Mouse (Mus musculus) liver, adult (tissue): Measurements from ENCODE around the gene Pdhx.

ENCODE experiments used
- GATA4 ChIP-seq: IDR thresholded peaks from 2 replicates; pipeline ENCODE4 v1.6.1; 2014; ENCODE audit warnings: mild to moderate bottlenecking, low read length; ENCODE audit not compliant: insufficient replicate concordance

The Pdhx gene

DNA sequence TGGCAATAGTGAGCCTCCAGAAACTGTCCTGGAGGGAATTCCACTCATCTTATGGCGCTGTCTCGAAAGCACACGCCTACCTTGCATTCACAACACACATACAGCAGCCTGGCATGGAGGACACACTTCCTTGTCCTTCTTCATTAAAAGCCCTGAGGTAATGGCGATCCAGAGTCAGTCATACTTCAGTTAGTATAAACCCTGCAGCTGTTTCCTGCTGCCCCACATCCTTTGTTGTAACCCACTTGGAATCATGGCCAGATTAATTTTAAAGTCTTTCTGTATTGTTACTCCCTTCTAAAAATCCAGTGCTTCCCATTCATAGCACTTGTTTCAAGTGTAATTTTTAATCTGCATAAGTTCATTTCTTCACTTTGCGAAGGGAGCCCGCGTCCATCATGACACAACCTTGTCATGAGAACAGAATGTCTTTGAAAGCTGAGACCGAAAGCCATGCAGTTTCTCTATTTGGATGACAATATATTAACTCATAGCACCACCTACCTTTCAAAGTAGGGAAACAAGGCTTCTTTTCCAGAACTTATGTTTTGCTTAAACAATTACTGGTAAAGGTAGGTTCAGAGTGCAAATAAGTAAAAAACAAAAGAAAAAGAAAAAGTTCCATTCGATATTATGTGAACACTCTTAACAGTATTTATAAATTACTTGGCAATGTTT, 54.4 kb downstream of the Pdhx start:
- TF ChIP-seq GATA4, result no peak

DNA sequence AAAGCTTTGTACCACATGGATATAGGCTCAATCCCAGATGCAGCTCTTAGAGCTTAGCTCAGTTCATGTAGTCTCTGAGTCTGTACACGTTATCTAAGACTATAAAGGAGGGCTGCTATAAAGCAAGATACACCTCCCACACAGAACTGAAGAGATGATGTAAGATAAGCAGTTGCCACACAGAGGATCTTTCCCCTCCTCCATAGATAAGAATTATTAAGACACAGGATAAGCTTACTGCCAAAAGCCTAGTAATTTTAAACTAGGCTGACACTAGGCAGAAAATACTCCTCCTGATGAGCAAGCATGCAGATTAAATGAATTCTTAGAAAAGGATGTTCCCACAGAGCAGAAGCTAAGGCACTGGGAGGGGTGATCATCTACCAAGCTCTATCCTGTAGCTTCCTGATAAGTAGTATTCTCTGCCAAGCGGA, 55.9 kb downstream of the Pdhx start:
- TF ChIP-seq GATA4, result no peak

DNA sequence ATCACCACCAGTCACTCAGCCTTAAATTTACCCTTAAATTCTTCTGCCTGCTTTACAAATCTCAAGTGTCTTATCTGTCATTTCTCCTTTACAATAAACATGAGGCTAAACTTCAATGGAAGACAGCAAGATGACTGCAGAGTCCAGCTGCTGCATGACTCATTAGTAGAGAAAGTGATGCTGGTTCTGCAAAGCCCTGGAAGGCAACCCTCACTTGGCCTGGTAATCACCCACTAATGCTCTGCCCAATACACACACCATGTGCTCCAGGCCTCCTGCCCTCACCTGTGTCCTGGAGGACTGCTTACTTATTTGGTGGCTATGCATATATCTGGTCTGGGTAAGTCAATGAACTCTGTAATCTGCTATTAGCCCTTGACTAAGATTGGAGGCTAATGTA, 57.2 kb downstream of the Pdhx start:
- no peak for TF ChIP-seq GATA4

DNA sequence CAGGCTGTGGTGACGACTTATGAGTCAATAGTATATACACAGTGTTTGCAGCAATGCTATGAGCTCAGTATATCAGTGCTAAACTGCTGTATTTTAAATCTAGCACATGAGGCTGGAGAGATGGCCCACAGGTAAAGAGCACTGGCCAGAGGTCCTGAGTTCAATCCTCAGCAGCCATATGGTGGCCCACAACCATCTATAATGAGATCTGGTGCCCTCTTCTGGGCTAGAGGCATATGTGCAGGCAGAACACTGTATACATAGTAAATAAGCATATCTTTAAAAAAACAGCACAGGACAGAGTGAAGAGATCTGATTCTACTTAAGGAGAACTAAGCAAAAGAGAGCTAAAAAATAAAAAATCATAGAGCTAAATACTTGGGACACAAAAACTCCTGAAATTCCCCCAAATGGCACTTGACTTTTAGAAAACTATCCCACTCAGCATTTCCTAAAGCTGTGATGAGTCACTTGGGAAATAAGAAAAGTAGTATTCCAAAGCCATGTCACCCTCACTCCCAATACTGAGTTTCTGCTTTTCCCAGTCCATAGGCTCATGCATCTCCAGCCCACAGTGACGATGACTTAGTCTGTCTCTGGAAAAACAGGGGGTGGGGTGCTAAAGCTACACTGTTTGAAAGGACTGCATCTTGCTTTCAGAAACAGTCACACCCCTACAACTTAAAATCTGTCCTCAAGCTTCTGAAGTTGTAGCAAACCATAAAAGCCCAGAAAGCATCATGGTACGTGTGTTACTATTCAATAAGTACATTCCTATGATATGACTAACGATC, 60.3 kb downstream of the Pdhx start:
- no peak for TF ChIP-seq GATA4

DNA sequence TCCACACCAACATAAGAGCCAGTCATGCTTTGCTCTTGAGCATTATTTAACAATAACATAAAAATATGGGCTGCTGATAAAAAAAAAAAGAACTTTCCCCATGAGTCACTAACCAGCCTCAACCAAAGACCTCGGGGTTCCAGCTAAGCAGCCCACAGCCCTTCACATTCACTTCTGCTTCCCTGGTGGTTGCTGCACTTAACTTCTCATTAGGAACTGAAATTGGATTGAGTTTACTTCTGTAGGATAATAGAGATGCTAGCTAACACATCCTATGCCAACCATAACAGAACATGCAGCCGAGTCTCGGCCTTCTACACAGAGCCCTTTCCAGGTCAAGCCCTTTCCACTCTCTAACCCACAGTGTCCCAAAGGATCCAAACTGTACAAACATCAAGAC, 65.1 kb downstream of the Pdhx start:
- TF ChIP-seq GATA4, result no peak

DNA sequence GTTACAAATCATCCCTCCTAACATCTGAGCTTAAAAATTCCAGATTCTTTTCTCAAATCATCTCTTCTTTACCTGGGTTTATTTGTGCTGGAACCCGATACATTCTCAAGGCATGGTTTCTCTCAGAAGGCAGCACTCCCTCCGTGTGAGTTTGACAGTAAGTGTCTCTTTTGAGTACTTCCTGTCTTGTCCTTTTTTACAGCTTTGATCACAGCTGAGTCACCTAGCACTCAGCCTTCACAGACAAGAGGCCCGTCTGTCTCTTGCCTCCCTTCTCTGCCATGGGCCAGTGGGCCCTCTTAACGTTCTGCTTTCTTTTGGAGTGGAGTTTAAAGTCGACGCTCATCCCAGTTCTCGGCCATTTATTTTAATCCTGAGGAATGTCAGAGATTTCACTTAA, 68.7 kb downstream of the Pdhx start:
- no peak for TF ChIP-seq GATA4

DNA sequence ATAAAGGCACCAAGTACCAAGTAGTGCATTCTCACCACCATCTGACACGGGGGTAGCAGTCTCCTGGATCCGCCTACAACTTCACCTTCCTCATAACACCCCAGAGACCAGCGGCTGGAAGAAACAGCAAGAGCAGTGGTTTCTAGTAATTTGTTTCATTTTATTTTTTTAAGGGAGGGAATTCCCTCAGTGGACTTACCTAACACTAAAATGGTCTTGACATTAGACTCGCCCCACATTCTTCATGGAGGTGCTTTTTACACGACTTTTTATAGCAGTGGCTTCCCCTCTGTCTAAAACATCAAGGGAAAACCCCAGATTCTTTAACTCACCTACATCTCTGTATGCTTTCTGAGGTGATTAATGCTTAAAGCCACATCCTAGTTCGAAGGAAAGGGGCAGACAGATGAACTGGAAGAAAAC, 74.1 kb downstream of the Pdhx start:
- TF ChIP-seq GATA4, result no peak

DNA sequence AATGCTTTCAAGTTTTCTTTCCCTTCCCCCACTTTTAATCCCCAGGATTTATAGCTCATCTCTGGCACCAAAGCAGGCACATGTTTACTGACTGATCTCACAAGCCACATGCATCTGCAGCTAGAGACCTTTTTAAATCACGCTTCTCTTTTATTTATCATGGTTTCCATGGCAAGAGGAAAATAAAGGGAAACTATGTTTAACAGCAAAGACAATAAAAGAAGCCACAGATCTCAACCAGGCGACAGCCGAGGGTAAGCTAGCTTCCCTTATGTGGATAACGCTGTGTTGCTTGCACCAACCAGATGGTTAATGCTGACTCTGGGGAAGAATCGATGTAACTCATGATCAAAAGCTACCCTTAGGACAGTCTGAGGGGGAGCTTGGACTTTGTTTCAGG, 75.0 kb downstream of the Pdhx start:
- no peak for TF ChIP-seq GATA4

DNA sequence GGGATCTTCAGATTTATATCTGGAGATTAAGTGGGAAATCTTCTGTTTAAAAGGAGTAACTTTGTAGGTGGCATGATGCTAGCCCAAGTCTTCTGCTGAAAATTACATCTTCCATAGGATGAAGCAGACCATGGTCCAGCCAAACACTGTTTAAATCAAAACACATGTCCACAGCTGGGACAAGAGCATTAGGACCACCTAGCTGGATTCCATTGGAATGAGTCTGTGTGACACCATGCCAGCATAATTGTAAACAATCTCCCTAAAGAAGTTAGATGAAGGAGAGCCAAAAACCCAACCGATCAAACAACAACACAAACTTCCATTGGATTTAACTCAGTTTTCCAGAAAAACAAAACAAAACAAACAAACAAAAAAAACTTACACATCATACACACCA, 75.4 kb downstream of the Pdhx start:
- TF ChIP-seq GATA4, result no peak

DNA sequence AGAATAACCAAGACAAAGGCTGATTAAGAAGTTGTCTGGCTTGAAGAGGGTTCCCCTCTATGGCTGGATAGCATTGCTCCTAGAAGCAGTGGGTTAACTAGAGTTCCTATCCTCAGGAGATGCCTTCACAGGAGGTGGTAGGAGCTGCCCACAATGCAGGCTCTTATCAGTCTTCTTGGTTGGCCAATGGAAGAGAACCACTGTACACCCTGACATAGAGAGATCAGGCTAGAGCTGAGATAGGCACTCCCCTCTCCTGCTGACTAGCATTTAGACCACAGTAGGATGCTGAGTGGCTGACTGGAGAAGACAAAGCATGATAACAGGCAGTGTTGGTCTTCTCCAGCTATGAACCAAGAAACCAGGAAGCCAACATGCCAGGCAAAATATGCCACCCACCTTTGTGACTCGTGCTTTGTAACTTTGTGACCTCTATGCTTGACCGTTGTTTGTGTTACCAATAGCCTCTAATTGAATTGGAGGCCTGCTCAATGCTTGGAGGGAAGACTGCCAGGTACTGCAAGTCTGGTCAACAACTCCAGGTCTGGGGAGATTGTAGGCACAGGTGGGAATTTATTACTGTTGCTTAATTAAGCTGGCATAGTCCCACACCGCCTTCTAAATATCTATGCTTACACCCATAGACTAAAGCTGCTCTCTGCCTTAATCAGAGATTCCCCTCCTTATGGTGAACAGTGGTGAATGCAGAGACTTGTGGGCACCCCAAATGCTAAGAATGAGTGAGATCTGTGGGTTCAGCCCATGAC, 79.3 kb downstream of the Pdhx start:
- no peak for TF ChIP-seq GATA4

DNA sequence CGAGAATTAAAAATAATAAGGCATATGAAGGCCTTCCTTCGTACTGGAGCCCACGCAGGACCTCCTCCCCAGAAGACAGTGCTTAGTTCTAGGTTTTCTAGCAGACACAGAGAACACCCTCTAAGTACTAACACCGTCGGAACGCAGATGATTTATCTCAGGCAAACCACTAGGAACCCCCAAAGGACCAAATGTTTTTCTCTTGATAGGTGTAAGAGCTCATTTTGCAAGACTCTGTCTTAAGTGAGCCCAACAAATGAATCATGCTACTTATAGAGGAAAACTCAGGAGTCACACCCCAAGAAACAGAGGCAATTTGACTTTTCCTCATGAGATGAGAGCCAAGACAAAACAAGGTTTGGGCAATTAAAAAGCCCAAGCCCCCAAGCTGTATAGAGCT, 80.9 kb downstream of the Pdhx start:
- TF ChIP-seq GATA4, result no peak

DNA sequence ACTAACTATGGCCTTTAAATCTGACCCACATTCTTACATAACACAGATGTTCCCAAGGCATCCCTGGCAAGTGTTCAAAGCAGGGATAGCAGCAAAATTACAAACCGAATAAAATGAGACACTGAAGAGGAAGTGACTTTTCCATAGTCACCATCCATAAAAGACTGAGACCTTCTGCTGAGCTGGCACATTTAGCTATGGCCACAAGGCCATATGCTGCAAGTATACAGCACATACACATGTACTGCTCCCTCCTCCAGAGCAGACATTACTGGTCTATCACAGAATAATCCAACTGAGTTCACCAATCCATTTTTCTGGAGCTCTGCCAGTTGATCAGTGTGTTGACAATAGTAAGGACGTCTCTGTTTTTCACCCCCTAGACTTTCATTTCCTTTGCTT, 83.0 kb downstream of the Pdhx start:
- TF ChIP-seq GATA4, result no peak

DNA sequence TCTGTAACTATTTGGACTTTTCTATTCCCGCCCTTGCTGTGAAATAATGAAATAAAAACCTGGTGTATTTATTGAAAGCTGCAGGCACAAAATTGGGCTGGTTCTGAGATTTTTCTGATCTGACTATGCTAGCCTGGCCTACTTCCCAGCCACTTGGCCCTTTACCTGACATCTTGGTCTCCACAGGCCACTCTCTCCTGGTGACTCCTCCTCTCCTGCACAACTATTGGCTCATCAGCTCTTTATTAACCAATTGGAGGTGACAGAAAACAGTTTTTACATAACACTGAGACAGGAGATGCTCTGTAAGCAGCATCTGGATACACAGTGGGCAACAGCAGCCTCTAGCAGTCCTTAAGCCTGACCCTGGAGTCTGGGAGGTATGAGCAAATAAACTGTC, 83.9 kb downstream of the Pdhx start:
- TF ChIP-seq GATA4, result no peak

DNA sequence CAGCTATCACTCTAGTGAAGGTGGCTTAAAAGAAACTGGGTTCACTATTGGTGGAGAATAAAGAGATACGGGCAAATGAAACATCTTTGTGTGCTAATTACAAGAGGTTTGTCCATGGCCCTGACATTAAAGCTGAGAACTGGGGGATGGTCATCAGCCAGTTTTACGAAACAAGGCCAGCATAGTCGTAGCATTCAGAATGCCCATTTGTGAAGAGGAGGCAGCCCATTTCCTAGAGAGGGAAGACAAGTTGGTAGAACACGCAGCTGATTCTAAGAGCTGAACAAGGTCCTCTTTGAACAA, 85.7 kb downstream of the Pdhx start:
- TF ChIP-seq GATA4, result no peak

DNA sequence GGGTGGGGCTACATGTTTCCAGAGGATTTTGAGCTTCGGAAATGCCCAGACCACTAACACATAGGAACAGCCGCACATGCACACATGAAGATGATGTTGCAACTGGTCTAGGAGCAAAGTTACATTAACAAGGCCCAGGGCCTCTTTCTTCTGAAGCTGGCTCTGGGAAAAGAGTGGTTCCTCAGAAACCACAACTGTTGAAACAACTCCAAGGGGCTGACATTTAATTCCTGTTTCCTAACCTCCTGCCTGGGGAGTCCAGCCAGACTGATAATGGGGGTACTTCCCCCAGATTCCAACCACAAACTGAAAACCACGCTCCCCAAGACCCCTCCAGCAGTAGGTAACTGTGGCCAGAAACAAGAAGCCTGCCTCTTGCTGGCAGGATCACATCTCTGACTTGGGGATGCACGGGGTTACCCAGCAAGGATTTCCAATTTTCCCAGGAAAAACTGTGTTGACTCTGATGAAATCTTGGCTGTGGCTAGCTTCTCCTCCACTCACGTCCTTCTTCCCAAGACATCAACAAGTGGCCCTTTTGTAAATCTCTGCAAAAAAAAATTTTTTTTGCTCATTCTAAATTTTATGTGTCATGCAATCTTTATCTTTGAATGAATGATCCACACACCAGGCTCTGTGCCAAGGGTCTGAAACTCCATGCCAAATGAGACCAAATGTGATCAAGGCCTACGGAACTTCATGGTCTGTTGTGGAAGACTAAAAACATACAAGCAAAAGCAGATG, 86.2 kb downstream of the Pdhx start:
- no peak for TF ChIP-seq GATA4
